Mouse (Mus musculus): ENCODE results near the gene Ppp2r5c.

Ppp2r5c gene

GRCm38 (mm10) chr12:110608460-110609152 lies 161.7 kb downstream of the Ppp2r5c start:
- peak; percentile 83 for ATAC-seq (ENCODE audit: low TSS enrichment)

- ATAC-seq (ENCODE audit: low TSS enrichment), result no peak
These were observed 162.2 kb downstream of the Ppp2r5c start for GRCm38 (mm10) chr12:110609153-110609497.

- ATAC-seq (ENCODE audit: low TSS enrichment), result no peak
These were observed 163.8 kb downstream of the Ppp2r5c start for GRCm38 (mm10) chr12:110610713-110611112.

- ATAC-seq (ENCODE audit: low TSS enrichment), result peak; percentile 55; the same call in 1 of the 2 replicates
These were observed 183.1 kb downstream of the Ppp2r5c start for GRCm38 (mm10) chr12:110630056-110630455.

Data from frontal cortex, adult (tissue).